Mouse (Mus musculus) heart, embryonic 14.5 days (tissue): ENCODE data around the gene Sh2b1. TPM values are rescaled to one million over a fixed set of nuclear protein-coding genes. Genes with fewer than 3 reads are reported as not detected.

ENCODE experiments used
- ATAC-seq: fragments of 200-750 bp; cut with Nextera tagmentation; 2 replicates; pipeline ENCODE4 v1.8.0; 2017; ENCODE audit warnings: low read depth, moderate TSS enrichment; ENCODE audit not compliant: insufficient number of reproducible peaks, insufficient read depth, low FRiP score
- H3K27ac ChIP-seq, 2 experiments: fragments of 200-500 bp in 1 of 2; fragments of 300-500 bp in 1 of 2; sonication (generic) in 1 of 2; replicated peaks in 1 of 2; 2 replicates each; pipeline ENCODE4 v1.5.1; 2012 to 2014; ENCODE audit warnings: low read depth in 2 of 2, low read length in 2 of 2, control low read depth in 1 of 2, mild to moderate bottlenecking in 1 of 2, mixed read lengths in 1 of 2; ENCODE audit not compliant: control insufficient read depth in 1 of 2, insufficient read depth in 1 of 2
- H3K27me3 ChIP-seq: fragments of 300-500 bp; sonication (generic); 2 replicates; pipeline ENCODE4 v1.6.1; 2014; ENCODE audit warnings: mild to moderate bottlenecking, low read length, control low read depth; ENCODE audit not compliant: control insufficient read depth, insufficient read depth
- H3K36me3 ChIP-seq: fragments of 300-500 bp; sonication (generic); 2 replicates; pipeline ENCODE4 v1.6.1; 2014; ENCODE audit warnings: mild to moderate bottlenecking, control low read depth, low read length, mixed read lengths; ENCODE audit not compliant: control insufficient read depth, insufficient read depth
- H3K4me1 ChIP-seq, 2 experiments: fragments of 200-500 bp in 1 of 2; fragments of 300-500 bp in 1 of 2; sonication (generic) in 1 of 2; 2 replicates each; pipeline ENCODE4 v1.6.1; 2012 to 2014; ENCODE audit warnings: low read length in 2 of 2, control low read depth in 1 of 2, mixed read lengths in 1 of 2; ENCODE audit not compliant: control insufficient read depth in 2 of 2, insufficient read depth in 2 of 2
- H3K4me2 ChIP-seq: fragments of 300-500 bp; sonication (generic); 2 replicates; pipeline ENCODE4 v1.6.1; 2014; ENCODE audit warnings: mild to moderate bottlenecking, low read length
- H3K4me3 ChIP-seq, 2 experiments: fragments of 200-500 bp in 1 of 2; fragments of 300-500 bp in 1 of 2; sonication (generic) in 1 of 2; 2 replicates each; pipeline ENCODE4 v1.5.1; 2012 to 2014; ENCODE audit warnings: low read length in 2 of 2, mild to moderate bottlenecking in 2 of 2, control low read depth in 1 of 2, low read depth in 1 of 2, moderate library complexity in 1 of 2; ENCODE audit not compliant: control insufficient read depth in 1 of 2, insufficient read depth in 1 of 2
- H3K9ac ChIP-seq: fragments of 300-500 bp; sonication (generic); 2 replicates; pipeline ENCODE4 v1.6.1; 2014; ENCODE audit warnings: mild to moderate bottlenecking, low read length
- H3K9me3 ChIP-seq: fragments of 300-500 bp; sonication (generic); 2 replicates; pipeline ENCODE4 v1.6.1; 2016; ENCODE audit warnings: low read length, control low read depth; ENCODE audit not compliant: control insufficient read depth
- WGBS: fragments of 180-500 bp; shearing (Covaris S2); extraction: QIAGEN DNeasy Blood & Tissue Kit; methylation state at CpG from one replicate; pipeline ENCODE4 v1.1.7; 2014; 5-methylcytosine and 5-hydroxymethylcytosine counted together
- polyA plus RNA-seq: library from polyadenylated mRNA; unstranded; fragments of >200 nt; fragmentation: Nextera tagmentation; extraction: Ambion mirVana; gene quantifications from 2 replicates; pipeline ENCODE4 v1.2.1, GENCODE M21; 2014

Gene Sh2b1
- polyA plus RNA-seq, 1 experiment from 2014 or later = 39.0 TPM

DNA sequence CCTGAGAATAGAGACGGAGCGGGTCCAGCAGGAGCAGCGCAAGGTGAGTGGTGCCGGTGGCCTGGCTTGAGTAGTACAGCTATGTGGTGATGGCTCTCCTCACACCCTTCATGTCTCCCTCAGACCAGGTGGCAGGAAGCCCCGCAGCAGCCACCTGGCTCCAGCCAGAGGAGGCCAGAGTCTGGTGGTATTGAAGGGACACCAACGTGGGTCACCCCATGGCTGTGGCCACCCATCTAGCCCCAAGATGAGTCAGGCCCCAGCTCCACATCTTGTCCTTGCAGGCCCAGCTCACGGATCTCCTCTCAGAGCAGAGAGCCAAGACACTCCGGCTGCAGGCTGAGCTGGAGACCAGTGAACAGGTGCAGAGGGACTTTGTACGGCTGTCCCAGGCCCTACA, 30.7 kb downstream of the Sh2b1 start:
- H3K9ac ChIP-seq = no peak overlapping the region
- no peaks in the 10 kb centered on the region for H3K4me1 ChIP-seq
- 86% methylated on average over 9 of the region's 9 CpGs for WGBS
- H3K27me3 ChIP-seq = no peaks in the 10 kb centered on the region
- H3K27ac ChIP-seq = no peak overlapping the region
- no peak overlapping the region for H3K4me3 ChIP-seq
- peaks cover 61% of the 10 kb centered on the region for H3K36me3 ChIP-seq
- no peak overlapping the region for H3K4me2 ChIP-seq
- H3K9me3 ChIP-seq = no peaks in the 10 kb centered on the region
- no peak for ATAC-seq

DNA sequence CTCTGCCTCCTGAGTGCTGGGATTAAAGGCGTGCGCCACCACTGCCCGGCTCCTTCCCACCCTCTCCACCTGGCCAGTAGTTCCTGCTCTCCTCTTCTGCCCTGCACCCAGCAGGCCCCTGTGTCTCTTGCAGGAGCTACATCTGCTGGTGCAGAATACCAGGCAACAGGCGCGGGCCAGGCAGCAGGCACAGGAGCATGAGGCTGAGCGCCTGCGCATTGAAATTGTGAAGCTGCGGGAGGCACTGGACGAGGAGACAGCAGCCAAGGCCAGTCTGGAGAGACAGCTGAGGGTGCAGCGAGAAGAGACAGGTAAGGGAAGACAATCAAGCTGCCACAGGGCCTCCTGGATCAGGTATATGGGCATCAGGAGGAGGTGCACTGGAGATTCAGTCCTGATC, 31.2 kb downstream of the Sh2b1 start:
- Histone ChIP-seq H3K9me3 (no peaks in the 10 kb centered on the region), H3K9ac (no peak overlapping the region), H3K27ac (no peak overlapping the region), H3K4me1 (no peaks in the 10 kb centered on the region), H3K4me3 (no peak overlapping the region), H3K36me3 (peaks cover 61% of the 10 kb centered on the region), H3K27me3 (no peaks in the 10 kb centered on the region), H3K4me2 (no peak overlapping the region)
- 95% methylated on average over 10 of the region's 10 CpGs for WGBS
- ATAC-seq = no peak

DNA sequence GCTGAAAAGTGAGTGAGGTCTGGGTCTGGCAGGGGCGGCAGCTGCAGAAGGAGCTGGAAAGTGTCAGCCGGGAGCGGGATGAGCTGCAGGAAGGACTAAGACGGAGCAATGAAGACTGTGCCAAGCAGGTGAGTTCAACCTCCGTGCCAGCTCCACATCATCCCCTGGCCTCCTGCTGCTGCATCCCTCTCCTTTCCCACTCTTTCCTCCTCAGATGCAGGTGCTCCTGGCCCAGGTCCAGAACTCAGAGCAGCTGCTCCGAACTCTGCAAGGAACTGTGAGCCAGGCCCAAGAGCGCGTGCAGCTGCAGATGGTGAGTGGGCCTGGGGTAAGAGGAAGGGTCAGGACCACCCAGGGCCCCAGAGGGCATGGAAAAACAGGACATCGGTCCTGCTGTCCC, 35.1 kb downstream of the Sh2b1 start:
- Histone ChIP-seq H3K9me3 (no peaks in the 10 kb centered on the region), H3K27me3 (no peaks in the 10 kb centered on the region), H3K27ac (no peak overlapping the region), H3K9ac (no peak overlapping the region), H3K36me3 (peaks cover 55% of the 10 kb centered on the region), H3K4me1 (no peaks in the 10 kb centered on the region), H3K4me3 (no peak overlapping the region), H3K4me2 (no peak overlapping the region)
- 86% methylated on average over 9 of the region's 9 CpGs for WGBS
- ATAC-seq = 0 out of 2 replicates have a peak, but pooled peaks have one; percentile 44

DNA sequence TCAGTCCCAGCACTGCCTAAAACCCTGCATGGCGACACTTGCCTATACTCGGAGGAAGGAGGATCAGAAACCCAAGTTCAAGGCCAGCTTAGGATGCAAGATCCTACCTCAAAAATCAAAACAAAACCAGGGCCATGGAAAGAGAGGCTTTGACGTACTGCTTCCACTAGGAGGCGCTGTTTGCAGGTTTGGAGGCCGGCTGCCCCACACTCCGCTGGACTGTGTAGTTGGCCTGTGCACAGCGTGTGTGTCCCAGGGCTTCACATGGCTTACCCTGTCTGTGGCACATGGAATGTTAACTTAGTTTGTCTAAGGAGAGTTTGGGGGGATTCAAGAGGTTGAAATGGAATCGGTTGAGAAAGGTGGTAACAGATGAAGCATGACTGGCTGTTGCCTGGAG, 38.4 kb downstream of the Sh2b1 start:
- Histone ChIP-seq H3K4me3 (no peak overlapping the region), H3K27ac (no peak overlapping the region), H3K4me2 (no peak overlapping the region), H3K27me3 (no peaks in the 10 kb centered on the region), H3K4me1 (no peaks in the 10 kb centered on the region), H3K9me3 (no peaks in the 10 kb centered on the region), H3K36me3 (peaks cover 49% of the 10 kb centered on the region), H3K9ac (no peak overlapping the region)
- ATAC-seq = 0 out of 2 replicates have a peak, but pooled peaks have one; percentile 32
- 13% methylated on average over 8 of the region's 8 CpGs for WGBS

DNA sequence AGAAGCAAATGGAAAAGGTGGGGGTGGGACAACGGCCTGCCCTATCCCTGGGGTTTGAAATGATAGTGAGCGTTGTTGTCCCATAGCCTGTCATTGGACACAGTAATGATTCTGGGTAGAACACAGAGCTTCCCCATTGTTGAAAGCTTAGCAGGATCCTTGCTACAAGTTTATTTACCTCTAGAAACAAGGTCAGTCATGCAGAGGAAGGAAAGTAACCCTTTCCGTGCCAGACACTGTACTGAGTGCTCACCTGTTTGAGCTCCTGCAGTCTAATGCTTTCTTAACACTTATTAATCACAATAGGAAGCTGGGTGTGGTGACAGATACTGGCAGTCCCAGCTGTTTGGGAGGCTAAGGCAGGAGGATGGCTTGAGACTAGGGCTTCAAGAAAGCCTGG, 39.4 kb downstream of the Sh2b1 start:
- no peak for ATAC-seq
- no peaks in the 10 kb centered on the region for H3K4me1 ChIP-seq
- no peak overlapping the region for H3K4me3 ChIP-seq
- H3K9me3 ChIP-seq = no peaks in the 10 kb centered on the region
- H3K36me3 ChIP-seq = peaks cover 50% of the 10 kb centered on the region
- WGBS = 78% methylated on average over 3 of the region's 3 CpGs
- no peaks in the 10 kb centered on the region for H3K27me3 ChIP-seq
- H3K27ac ChIP-seq = no peak overlapping the region
- no peak overlapping the region for H3K9ac ChIP-seq
- H3K4me2 ChIP-seq = no peak overlapping the region

DNA sequence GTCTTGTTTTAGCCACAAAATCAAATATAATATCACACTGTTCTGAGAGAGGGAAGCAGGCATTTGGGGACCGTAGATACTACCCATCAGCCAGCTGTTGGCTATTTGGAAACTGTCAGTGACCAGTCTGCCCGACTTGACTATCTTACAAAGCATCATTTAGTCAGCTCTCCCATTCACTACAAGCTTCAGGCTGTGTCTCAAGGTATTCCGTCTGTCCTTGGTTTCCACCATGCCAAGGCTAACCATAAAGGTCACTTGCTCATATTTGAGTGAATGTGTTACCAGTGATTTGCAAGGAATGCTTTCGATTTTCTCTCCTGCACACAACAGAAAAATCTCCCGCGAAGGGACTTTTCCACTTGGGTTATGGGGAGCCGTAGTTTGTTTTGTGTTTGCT, 40.5 kb downstream of the Sh2b1 start:
- Histone ChIP-seq H3K4me2 (no peak overlapping the region), H3K9me3 (no peaks in the 10 kb centered on the region), H3K4me1 (peaks cover 0 to 3% of the 10 kb centered on the region in 2 experiments; a peak in 3 of 4 replicates), H3K27ac (no peak overlapping the region), H3K27me3 (no peaks in the 10 kb centered on the region), H3K9ac (no peak overlapping the region), H3K36me3 (peaks cover 45% of the 10 kb centered on the region), H3K4me3 (no peak overlapping the region)
- 82% methylated on average over 7 of the region's 7 CpGs for whole genome bisulfite sequencing
- ATAC-seq = no peak

DNA sequence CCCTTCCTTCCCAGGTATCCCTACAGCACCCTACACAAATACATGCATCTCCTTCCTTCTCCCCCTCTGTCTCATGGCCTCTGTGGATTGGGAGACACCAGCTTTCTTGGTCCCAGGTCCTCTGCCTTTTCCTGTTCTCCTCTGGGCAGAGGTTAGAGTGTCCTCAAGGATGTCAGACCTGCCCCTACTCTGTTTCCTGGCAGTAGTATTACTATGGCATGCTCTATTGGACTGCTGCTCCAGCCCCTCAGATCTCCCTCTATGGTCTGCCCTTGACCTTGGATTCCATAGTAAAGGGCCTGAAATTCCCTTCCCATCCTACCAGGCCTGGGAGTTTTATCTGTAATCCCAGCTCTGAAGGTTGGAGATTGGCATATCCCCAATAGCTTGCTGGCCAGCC, 45.1 kb downstream of the Sh2b1 start:
- Histone ChIP-seq H3K27me3 (no peaks in the 10 kb centered on the region), H3K27ac (no peak overlapping the region), H3K4me1 (peaks cover 3 to 12% of the 10 kb centered on the region in 2 experiments), H3K9me3 (no peaks in the 10 kb centered on the region), H3K4me3 (no peak overlapping the region), H3K4me2 (no peak overlapping the region), H3K9ac (peak overlapping the region; percentile 73; the same call in 1 of the 2 replicates), H3K36me3 (peaks cover 26% of the 10 kb centered on the region)
- ATAC-seq = no peak

DNA sequence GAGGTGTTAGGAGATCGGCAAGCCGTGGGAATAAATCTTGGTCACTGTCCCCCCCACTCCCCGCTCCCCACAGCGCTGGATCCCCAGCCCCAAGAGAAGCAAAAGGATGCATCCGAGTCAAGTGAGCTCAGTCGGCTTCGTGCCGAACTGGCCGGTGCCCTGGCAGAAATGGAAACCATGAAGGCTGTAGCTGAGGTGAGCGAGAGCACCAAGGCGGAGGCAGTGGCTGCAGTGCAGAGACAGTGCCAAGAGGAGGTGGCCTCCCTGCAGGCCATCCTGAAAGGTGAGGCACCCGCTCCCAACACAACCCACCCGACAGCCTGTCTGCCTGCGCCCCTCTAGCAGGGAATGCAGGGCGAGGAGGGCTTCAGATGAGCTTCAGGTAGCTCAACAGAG, 45.7 kb downstream of the Sh2b1 start:
- Histone ChIP-seq H3K9me3 (no peaks in the 10 kb centered on the region), H3K36me3 (peaks cover 23% of the 10 kb centered on the region), H3K4me2 (peak overlapping the region; percentile 87), H3K27me3 (no peaks in the 10 kb centered on the region), H3K27ac (0 out of 4 replicates have a peak overlapping the region, but pooled peaks of 1 of the 2 experiments have one; percentile 2), H3K4me3 (peak overlapping the region; percentile 79 to 87), H3K4me1 (peaks cover 3 to 12% of the 10 kb centered on the region in 2 experiments), H3K9ac (peak overlapping the region; percentile 73)
- ATAC-seq = no peak
- WGBS = 33% methylated on average over 15 of the region's 15 CpGs
